Mouse (Mus musculus) liver, adult (tissue): Measurements from ENCODE around the gene Nars2.

Experiments used
- GATA4 ChIP-seq: IDR thresholded peaks from 2 replicates; pipeline ENCODE4 v1.6.1; 2014; ENCODE audit warnings: mild to moderate bottlenecking, low read length; ENCODE audit not compliant: insufficient replicate concordance

Gene Nars2

GRCm38 (mm10) chr7:97018418-97018817 lies 67.1 kb downstream of the Nars2 start:
- TF ChIP-seq GATA4: no peak

DNA sequence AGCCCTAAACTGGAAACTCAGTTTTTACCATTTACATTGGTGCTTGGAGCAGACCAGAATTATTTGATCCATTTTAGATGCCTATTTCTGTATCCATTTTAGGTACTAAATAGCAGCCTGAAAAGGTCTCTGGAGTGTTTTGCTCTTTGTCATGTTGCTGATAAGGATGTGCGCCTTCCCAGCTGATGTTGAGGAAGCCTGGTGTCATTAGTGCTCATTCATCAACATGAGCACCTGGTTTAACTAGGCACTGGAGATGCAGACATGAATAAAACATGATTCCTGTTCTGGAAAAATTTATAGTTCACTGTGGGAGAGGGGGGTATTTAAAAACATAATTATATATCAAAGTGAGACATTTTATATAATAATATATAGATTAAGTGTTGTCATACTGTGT lies 68.0 kb downstream of the Nars2 start:
- no peak for TF ChIP-seq GATA4

DNA sequence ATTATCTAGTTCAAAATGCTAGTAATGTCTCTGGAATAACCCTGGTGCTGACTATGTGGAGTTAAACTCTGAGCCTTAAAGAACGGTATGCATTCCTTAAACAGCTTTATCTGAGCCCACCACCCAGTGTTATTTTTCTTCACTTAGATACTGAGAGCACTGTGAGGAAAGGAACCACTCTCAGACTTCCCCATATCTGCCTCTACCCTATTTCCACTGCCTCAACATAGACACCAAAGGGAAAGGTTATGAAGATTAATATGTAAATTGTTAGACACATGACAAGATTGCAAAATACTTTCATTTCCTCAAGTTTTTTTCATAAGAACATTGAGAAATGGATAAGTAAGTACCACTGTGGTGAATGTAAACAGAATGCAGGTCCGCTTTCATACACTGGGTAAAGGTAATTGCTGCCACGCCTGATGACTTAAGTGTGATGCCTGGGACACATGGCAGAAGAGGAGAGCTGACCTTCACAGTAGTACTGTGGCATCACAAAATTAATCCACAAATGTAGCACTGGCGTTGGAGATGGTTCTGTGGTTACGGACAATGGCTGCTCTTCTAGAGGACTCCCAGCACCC lies 75.6 kb downstream of the Nars2 start:
- TF ChIP-seq GATA4: no peak

DNA sequence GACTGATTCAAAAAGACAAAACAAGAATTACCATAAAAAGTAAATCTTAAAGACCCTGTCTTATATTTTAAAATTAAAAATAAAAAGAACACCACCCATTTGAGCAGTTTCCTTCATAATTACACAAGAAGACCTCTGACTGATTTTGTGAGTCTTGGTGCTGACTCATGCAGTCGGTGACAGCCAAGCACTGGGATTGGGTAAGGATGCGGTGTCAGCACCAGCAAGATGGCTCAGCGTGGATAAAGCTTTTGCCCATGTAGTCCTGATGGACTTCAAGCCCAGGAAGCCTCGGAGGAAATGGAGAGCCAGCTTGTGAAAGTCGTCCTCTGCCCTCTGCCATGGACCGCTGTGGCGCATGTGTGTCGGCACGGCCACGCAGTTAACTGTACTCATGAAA lies 77.8 kb downstream of the Nars2 start:
- no peak for TF ChIP-seq GATA4

DNA sequence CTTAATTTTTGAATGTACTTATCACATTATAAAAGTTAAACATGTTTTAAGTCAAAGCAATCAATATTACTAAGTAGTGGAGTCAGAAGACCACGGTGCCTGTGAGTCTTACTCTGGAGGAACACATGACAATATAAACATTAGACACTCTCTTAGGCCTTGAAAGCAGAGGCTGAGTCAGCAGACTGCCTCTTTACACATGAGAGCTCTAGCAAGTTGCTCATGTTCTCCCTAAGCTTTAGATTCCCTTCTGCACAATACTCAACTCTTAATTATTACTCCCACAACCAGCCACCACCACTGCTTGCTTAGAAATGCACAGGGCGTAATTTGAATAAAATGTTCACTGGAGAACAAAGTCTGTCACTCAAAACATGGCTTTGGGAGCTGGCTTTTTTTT lies 81.1 kb downstream of the Nars2 start:
- TF ChIP-seq GATA4: no peak

DNA sequence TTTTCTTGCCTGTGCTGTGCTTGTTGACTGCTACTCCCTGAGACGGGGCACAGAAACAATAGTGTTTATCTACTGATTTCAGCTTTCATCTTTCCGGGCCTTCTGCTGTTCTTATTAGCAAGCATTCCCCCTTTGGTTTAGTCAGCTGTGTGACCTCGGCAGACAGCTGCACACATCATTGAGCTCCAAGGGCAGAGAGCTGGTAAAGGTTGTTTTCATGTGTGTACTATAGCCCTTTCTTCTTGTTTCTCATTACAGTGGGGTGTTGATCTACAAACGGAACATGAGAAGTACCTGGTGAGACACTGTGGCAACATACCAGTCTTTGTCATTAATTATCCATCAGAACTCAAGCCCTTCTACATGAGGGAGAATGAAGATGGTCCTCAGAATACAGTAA lies 88.3 kb downstream of the Nars2 start:
- no peak for TF ChIP-seq GATA4

- no peak for TF ChIP-seq GATA4
These were observed 90.7 kb downstream of the Nars2 start for GRCm38 (mm10) chr7:97041868-97042449.

DNA sequence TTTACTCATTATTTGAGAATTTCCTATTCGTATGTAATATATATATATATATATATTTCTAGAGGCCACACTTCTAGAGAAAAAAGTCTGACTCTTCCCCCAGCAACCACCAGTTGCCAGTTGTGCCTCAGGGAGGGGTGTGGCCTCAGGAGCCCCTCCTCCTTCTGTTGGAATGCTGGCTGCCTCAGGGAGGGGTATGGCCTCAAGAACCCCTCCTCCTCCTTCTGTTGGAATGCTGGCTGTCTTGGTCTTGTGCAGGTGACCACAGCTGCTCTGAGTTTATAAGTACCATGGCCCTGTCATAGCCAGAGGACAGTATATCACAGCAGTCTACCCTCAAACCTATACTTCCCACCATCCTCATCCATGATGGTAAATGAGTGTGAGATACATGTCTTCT lies 91.7 kb downstream of the Nars2 start:
- no peak for TF ChIP-seq GATA4

GRCm38 (mm10) chr7:97060966-97061365 lies 109.7 kb downstream of the Nars2 start:
- TF ChIP-seq GATA4: no peak

DNA sequence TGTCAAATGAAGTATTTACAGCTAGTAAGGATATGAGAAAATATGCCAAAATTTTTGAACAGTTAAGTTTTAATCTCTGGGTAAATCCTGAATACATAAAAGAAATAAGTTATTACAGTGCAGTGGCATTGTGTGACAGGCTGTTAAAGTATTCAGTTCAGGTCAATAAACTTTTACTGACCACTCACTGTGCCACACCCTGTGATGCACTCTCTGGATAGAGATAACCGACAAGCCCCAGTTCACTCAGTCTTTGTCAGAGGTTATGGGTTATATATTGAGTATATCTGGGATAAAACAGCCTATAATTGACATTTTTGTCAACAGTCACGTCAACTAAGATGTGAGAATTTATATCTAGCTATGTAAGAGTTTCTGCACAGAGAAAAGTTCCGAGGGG lies 120.2 kb downstream of the Nars2 start:
- no peak for TF ChIP-seq GATA4

DNA sequence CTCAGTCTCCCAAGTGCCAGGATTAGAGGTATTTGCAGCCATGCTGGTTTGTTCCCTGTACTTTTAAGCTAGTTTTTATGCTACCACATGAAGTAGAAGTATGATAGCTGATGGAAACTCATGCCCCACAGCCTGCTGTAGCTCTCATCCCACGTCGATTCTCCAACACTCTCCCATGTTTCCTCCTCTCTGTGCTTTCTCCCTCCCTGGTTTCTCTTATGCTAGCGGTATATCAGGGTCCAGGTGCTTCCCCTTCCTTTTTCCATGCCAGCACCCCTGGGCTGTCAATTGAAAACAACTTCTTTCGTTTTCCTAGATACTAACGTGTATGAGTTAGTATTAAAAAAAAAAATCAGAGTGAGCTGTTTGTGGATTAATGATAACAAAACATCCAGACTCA lies 120.8 kb downstream of the Nars2 start:
- no peak for TF ChIP-seq GATA4

- no peak for TF ChIP-seq GATA4
These were observed 123.7 kb downstream of the Nars2 start for GRCm38 (mm10) chr7:97074974-97075373.

DNA sequence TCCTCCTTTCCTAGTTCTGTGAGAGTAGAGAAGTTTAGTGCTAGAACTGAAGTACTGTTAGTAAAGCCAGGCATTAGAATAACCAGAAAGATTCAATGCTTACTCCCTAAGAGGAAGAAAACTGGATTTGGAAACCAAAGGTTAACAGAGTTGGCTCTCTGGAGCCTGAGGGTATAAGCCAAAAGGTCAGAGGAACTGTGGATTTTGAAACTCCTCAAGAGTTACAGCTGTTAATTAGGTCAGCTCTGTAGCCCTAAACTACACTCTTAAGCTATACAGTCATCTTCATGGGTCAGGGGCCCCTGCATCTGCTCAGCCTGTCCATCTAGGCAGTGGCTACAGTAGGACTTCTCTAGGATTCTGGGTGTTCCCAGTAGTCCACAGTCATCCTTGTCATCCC lies 125.7 kb downstream of the Nars2 start:
- no peak for TF ChIP-seq GATA4

- TF ChIP-seq GATA4: no peak
These were observed 127.4 kb downstream of the Nars2 start for GRCm38 (mm10) chr7:97078685-97079084.

DNA sequence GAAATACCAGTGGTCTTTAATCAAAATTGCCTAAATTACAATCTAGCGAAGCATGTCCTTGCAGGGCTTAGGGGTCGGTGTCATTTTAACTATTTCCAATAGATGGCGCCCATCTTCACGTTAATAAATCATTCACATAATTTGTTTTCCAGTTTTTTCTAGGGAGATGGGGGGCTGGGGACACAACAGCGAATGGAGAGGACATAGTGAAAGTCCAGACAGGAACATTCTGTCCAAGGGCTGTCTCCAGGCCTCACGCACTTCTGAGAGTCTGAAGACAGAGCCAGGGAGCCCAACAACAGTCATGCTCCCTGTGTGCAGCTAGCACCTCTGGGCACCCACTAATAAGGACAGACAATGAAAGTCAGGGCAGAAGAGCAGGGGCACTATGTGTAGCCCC lies 127.8 kb downstream of the Nars2 start:
- no peak for TF ChIP-seq GATA4

GRCm38 (mm10) chr7:97079651-97080365 lies 128.5 kb downstream of the Nars2 start:
- TF ChIP-seq GATA4: no peak
